Mouse (Mus musculus): ENCODE data around the gene Ldlrad3.

Gene Ldlrad3

DNA sequence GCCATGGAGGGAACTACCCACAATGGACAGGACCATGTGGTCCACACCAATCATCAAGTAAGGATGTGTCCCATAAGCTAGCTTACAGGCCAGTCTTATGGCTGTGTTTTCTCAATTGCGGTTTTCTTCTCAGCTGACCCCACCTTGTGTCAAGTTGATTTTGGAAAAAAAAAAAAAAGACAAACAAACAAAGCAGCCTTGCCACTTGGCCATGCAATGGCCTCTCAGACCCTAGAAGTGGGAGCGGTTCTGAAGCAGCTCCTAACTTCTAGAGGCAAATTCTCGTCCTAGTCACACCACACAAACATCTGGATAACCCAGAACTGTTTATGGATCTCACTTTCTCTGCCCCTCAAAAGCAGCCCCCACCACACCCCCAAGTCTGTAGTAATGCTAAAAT, 41.1 kb downstream of the Ldlrad3 start:
- DNase-seq (ENCODE audit: low read depth, low spot score) = no peak

DNA sequence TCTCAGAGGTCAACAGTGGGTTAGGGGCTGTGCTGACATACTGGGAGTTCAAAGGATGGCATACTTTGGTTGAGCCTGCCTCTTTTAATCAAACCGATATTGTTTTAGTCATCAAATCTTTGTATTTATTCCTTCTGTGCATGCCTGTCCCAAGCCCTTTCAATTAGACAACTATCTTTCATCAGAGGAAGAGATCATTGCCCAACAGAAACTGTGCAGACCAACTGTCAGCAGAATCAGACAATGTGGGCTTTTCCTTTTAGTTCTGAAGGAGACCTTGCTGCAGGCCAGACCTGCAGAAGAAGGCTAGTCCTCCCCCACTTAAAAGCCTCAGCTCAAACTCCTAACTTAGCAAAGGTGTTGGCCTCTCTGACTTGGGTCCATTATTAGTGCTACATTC, 41.9 kb downstream of the Ldlrad3 start:
- no peak for DNase-seq (ENCODE audit: low read depth, low spot score)

DNA sequence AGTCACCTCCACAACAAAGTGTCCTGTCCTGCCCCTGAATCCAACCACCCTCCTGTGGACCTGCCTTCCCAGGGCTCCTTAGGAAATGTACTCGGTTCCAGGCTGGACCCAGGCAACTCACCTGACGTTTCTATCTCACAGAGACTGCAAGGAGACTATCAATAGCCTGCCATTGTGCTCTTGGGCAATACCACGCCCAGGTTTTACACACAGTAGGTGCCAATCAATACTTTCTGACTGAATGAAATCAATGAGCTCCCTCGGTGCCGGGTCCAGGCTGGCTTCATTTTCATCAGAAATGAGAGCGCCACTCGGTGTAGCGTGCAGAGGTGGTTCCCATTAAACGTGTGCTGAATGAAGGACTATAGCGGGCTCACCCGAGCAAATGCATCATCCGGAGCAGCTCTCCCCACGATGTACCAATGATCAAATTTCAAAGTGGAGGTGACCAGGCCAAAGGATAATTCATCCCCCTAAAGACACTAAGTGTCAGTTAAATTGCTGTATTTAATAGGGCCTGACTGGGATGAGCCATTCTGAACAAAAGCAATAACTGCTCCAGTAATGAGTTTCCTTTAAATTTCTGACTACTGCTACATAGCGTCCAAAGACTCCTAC, 43.4 kb downstream of the Ldlrad3 start:
- no peak for DNase-seq (ENCODE audit: low read depth, low spot score)

DNA sequence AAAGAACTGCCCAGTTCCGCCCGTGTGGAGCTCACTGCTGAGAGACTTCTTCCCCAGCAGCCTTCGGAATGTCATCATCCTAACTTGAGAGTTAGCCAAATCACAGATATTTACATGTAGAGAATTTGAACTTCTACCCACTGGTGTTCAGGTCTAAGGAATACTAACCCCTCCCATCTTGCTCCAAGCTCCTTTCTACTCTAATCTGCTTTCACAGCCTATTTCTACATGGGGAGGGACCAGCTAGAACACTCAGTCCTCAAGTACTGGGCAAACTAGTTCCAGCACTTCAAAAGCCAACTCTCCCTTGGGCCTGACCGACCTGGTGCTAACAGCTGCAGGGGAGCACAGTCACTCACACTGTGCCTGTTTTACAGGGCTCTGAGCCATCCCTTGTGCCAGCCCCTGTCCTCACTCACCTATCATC, 44.0 kb downstream of the Ldlrad3 start:
- peak; percentile 30 for DNase-seq (ENCODE audit: low read depth, low spot score)

DNA sequence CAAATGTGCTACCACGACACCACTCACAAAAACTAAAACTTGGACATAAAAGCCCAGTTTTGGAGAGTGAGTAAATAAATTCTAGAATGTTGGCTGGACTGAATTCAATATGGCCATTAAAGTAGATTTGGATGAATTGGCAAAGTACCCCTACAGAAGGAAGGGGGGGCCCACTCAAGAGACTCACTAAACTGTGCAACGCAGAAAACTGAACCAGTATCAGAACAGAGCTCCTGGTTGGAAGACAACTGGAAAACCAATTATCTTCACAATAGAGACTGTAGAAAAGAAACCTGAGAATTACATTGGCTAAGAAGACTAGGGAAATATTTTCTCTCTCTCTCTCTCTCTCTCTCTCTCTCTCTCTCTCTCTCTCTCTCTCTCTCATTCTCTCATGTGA, 45.0 kb downstream of the Ldlrad3 start:
- no peak for DNase-seq (ENCODE audit: low read depth, low spot score)

DNA sequence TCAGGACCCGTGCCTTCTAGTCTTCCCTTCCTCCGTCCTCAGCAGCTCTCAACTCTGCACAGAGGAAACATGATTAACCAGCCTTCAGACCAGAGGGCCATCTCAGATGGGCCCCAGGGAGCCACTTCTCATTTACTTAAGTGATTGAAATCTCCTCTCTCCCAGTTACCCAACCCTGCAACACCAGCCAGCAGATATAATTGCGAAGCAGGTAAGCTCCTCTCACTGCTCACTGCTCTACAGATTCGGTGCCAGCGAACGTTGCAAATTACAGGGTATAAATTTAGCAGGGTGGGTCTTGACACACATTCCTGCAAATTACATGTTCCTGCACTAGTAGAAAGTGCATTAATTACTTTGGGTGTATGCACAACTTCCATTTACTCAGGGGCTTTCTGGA, 48.3 kb downstream of the Ldlrad3 start:
- no peak for DNase-seq (ENCODE audit: low read depth, low spot score)

DNA sequence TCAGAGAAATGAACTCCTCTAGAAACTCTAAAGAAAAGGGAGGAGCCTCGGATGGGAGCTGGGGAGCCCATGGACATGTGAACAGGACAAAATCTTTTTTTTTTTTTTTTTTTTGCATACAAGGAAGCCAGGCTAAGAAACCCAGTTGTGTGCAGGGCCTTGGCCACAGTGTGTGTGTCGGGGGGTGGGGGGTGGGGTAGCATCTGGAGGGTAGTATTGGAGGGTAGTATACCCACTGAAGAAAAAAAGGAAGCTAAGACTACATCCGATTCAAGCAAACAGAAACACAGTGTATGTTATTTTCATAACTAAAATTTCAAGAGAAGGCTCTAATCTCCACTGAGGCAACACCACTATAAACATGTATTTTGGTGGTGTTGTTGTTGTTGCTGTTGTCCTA, 50.0 kb downstream of the Ldlrad3 start:
- no peak for DNase-seq (ENCODE audit: low read depth, low spot score)

DNA sequence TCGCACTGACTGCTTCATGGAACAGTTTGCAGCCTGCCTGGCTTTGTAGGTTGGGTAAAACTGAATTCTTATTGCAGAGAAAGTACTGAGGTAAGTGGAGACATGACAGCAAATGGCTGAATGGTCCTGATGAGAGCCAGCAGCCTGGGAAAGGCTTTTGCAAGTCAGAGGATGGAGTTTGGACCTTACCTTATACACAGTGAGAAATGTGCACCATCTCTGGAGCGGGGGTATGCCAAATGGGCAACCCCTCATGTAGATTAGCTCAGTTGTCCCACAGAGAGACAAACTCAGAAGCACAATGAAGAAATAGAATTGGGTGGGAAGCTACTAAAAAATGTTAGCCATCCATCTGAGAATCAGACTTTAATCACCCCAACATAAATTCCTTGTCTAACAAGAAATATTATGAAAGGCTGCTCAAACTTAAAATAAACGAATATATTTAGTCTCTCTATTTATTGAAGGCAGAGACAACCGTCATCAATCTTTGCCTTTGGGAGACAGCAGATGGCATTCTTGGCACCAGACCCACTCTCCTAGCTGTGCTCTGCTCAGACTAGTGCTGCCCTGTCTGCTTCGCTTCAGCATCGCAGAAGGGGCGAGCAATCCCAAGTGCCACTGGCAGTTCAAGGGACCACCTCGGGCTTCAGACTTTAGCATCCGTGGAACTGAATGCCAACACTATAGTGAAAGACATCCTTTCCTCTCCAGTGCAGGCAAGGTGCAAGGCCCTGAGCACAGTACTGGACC, 51.5 kb downstream of the Ldlrad3 start:
- DNase-seq (ENCODE audit: low read depth, low spot score) = no peak

DNA sequence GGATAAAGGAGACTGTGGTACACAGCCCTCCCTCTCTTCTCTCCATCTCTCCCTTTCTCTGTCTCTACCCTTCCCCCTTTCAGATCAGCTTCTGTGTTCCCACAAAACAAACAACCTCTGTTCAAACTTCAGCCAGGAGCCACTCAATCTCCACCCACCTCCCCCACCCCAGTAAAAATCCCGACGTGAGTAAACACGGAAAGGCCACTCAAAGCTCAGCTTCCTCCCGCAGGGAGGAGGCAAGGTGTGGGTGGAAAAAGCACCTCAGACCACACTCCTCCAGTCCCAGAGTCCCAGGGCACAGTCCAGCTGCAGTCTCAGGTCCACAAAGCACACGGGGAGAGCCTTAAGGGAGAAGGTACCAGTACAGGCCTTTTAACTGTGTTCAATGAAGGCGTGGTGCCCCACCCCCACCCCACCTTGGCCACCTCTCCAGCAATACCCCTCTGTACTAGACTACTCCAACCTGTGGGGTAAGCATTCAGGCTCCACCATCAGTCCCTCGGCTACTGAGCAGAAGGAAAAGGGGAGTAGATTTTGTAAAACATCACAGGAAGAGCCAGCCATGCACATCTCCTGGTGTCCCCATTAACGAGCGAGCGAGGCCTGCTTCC, 53.1 kb downstream of the Ldlrad3 start:
- no peak for DNase-seq (ENCODE audit: low read depth, low spot score)

DNA sequence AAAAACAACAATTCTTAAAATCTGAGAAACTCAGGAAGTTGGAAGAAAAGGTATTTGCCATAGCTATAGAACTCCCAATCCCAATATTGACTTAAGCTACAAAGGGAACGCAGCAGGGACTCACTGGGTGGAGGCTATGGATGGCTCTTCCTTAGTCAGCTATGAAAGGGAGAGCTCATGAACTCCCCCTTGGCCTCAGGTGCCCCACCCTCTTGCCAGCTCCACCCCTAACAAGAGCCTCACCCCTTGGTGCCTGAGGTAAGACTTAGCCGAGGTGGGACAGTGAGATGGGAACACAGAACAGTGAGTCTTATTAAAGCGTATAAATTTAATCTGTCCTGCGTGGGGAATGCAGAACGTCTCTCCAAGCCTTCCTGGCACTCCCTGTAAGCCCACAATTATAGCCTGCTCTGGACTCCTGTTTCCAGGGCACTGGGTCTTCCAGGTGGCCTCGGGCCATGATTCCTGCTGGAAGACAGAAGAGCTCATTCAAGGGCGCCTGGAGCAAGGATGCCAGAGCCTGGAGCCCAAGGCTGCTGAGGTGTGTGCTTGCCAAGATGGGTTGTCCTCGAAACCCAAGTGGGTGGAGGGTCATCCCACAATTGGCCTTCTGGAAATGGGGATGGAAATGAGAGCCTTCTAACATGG, 55.9 kb downstream of the Ldlrad3 start:
- no peak for DNase-seq (ENCODE audit: low read depth, low spot score)

DNA sequence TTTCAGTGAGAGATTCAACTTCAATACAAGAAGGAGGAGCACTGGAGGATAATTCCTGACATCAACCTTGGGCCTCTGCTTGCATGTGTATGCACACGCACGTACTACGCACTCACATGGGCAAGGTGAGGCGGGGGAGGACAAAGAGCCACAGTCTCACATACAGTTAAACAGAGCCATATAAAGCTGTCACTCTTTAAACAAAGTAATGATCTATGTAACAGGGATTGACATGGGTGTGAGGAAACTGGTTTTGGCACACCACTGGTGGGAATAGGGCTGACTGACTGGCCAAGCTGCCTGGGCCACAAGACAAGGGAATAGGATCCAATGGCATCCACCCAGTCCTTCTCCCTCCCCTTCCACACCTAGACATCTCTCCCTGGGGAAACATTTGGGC, 57.0 kb downstream of the Ldlrad3 start:
- no peak for DNase-seq (ENCODE audit: low read depth, low spot score)

DNA sequence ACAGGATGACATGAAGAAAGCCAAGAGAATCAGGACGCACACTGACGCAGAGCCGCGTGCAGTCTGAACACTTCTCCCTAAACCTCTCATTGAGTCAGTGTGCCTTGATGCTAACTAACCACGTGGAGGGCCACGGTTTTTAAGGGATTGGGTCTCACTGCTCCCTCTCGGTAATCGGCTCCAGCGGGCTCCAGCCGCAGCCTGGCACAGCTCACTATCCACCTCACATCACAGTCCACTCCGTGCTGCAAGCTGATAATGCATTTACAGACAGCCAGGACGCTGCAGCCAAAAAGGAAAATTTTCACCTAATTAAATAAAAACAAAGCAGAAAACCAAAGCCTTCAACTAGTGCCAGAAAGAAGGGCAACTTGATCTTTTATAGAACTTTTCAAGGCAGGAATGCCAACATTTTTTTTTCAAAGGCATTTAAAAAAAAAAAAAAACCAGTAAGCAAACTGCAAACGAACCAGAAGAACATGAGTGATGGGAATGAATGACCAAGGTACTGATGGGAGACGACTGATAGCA, 57.6 kb downstream of the Ldlrad3 start:
- DNase-seq (ENCODE audit: low read depth, low spot score) = no peak

DNA sequence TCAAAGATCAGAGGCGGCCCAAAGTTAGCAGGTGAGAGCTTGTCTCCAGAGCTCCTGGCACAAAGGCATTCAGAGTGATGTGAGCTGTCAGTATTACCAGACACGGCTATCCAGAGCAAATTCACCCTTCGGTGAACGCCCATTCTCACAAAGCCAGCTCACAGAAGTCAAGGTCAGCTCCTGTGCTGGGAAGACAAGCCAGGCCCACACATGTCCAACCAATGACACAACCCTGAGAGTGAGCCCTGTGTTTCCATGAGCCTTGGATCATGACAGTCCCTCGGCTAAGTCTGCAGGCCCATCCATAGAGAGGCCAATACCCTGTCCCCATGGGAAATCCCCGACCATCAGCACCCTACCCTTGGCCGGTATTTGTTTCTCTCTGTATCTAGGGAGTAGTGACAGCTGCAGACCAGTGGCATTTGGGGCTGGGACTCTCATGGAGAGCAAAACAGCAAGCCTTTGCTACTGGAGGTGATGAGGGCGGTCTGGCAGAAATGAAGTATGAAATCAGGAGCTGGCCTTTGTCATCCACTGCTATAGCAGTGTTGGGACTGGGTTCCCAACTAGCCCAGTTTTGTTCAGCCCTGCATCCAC, 58.3 kb downstream of the Ldlrad3 start:
- DNase-seq (ENCODE audit: low read depth, low spot score) = no peak

DNA sequence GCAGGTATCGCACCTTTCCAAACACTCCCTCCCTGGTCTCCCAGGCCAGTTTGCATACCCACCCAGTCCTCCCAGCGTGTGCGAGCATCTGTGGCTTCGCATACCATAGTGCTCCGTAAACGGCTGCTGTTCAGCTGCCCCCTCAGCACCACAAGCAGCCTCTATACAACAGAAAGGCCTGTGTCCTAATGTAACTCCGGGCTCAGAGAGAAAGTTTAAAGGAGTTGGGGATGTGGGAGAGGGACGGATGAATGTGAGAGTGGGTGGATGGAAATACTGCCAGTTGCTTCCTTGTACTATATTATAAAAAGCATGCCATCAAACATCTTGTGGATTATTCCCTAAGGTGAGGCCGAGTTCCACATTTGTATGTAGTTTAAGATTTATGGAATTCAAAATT, 59.0 kb downstream of the Ldlrad3 start:
- no peak for DNase-seq (ENCODE audit: low read depth, low spot score)

DNA sequence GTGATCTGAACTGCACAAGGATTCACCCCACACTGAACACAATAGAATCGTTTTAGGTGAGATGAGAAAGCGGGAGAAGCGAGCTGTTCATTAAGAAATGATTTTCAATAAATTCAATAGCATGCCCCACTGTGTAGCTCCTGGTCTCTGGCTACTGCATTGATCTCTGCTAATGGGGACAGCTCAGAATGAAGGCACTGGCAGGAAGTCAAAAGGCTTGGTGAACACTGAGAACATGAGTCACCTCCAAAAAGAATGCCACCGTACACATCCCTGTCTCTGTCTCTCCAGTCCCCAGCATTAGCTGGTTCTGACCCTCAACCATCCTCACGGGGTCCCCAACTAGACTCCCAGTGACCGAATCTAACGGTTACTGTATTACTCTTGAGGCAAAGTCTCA, 60.1 kb downstream of the Ldlrad3 start:
- DNase-seq (ENCODE audit: low read depth, low spot score) = peak; percentile 60

DNA sequence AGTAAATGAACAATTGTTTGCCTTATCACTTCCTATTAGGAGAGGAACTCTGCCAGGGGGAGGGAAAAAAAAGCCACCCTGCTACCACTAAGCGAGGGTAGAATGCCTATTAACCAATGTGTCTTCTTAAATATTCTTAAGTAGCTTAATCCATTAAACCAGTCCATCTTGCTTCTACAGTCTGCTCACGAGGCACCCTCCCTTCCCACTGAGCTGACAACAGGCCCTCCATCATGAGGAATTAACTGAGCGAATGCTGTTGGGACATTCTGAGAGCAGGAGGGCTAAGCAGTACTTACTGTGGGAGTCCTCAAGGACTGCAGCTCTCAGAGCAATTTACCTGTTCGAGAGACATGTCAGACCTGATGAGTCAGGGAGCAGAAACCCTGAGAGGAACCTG, 61.1 kb downstream of the Ldlrad3 start:
- no peak for DNase-seq (ENCODE audit: low read depth, low spot score)

DNA sequence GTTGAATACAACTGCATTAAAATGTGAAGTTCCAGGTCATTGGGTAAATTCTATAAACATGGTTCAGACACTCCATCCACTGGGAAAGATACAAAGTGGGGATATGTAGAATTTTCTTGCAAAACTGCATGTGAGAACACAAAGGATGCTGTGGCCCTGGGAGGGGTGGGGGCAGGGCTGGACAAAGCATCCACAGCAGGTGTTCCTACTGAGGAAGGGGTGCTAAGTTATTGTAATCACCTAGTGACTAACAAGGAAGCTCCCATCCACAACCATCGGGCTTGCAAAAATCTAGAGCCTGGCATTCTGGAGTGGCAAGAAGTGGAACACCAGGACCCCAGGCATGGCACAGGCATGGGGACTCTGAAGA, 64.1 kb downstream of the Ldlrad3 start:
- DNase-seq (ENCODE audit: low read depth, low spot score) = no peak

DNA sequence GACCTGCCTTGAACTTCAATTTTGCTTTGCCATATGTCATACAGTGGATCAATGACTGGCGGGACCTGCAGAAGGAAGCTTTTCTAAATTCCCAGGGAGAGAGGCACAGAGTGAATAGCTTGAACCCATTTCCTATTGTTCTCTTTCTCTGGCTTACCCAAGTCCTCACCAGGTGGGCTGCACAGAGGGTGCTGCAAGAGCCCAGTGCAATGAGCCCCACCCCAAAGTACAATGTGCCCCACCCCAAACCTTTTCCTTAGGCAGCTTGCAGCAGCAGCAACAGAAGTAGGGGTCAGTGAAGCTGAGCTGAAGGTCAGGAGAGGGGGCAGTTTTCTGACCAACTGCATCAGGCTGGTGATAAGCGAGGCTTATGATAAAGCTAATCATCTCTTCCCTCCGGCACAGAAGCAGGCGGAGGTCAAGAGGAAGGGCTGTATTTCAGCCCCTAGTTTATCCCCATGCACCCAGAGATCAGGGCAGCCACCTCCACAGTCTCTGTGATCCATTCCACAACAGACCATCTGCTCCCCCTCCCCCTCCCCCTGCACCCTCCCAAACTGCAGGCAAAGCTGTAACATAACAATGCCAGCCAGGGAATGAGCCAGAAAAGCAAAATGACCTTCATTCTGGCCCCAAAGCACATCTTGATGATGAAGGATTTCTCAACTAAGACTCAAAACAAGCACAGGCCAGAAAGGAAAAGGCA, 64.6 kb downstream of the Ldlrad3 start:
- no peak for DNase-seq (ENCODE audit: low read depth, low spot score)

DNA sequence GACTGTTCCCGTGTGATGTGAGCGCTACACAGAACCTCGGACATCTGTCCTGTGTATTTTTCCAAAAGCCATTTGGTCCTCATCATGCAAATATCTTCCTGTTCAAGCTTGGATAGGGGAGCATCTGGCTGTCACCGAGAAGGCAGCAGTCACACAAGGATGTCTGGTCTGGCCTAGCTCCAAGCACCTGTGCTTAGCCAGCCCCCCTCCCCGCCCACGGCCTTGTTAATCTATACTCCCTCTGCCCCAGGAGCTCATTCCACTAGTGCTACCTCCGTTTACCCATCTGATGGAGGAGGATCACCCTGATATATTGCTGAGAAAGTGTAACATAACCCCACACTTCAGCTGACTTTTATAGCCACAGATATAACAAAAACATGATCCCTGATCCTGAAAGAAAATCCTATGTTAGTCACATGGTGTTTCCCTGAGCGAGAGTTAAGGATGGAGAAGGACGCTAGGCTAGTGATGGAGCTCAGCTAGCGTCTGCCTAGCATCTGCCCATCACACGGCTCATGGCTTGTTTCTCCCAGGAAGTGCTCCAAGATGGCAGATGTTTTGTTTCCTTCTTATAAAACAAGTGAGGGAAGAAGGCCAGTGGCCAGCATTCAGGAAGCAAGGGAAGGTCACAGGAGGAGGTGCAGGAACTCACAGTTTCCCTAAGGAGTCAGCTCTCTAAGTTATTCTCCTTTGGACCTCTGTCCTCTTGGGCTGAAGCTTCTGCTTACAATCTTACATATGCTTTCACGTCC, 66.3 kb downstream of the Ldlrad3 start:
- peak; percentile 24 for DNase-seq (ENCODE audit: low read depth, low spot score)

DNA sequence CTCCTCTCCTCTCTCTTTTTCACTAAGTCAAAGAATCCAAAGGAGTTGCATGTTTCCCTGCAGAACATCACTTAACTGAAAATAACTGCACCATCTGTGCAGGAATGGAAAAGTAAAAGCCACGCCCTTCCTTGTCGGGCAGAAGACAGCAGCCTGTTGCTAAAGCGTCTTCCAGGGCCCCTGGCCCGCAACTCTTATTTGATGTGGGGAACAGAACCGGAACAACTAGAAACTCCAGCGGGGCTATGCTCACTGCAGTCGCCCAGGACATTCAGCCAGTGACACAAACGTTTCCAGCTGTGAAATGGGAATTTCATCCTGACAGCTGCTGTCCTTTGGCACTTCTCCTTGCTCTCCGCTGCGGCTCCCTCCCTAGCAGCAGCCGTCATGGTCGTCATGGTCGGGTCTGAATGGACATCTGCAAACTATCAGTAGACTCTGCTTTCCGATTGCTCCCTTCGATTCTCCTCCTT, 67.2 kb downstream of the Ldlrad3 start:
- no peak for DNase-seq (ENCODE audit: low read depth, low spot score)

DNA sequence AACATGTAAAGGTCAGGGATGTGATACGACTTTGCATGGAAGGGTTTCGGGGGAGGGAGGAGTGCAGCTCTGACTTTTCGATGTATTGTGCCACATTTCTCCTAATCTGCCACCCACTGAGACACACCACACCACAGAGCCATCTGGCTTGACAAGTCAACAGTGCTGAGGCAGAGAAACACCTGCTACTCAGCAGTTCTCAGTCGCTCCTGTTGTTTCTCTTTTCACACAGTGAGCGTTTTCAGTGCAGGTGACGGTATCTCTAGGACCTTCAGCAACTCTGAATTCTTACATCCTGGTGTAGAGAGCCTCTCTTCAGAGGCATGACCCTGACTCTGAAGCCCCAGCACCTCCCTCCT, 68.8 kb downstream of the Ldlrad3 start:
- DNase-seq (ENCODE audit: low read depth, low spot score) = no peak

All from 3T3-L1 (cell line).